Mouse (Mus musculus): Measurements from ENCODE around the gene Tmc7. TPM values are rescaled to one million over a fixed set of nuclear protein-coding genes. Genes with fewer than 3 reads are reported as not detected.

Gene Tmc7
- 8.4 and 9.2 TPM in 2 replicates for polyA plus RNA-seq (2015; fragmentation: Nextera tagmentation; extraction: Ambion mirVana)

- under 1% methylated on average over 49 of the region's 51 CpGs for WGBS
- Histone ChIP-seq H3K9me3 (no peaks in the 10 kb centered on the region), H3K4me2 (peak within 1 kb of the TSS; percentile 95), H3K27me3 (replicated peaks) (no peaks in the 10 kb centered on the region), H3K27ac (peak within 1 kb of the TSS; percentile 82), H3K9ac (peak within 1 kb of the TSS; percentile 67), H3K4me3 (replicated peaks) (peak within 1 kb of the TSS; percentile 65), H3K36me3 (no peaks in the 10 kb centered on the region), H3K4me1 (peaks cover 4% of the 10 kb centered on the region; the same call in 1 of the 2 replicates)
- peak; percentile 82 for ATAC-seq (ENCODE audit: insufficient read depth, low FRiP score, low read depth)
Measured at GRCm38 (mm10) chr7:118584257-118584907, at the start of gene Tmc7. Tmc7 (minus strand) TSS chr7:118584736.

GRCm38 (mm10) chr7:118633951-118634350, 49.4 kb upstream of the Tmc7 start:
- no peaks in the 10 kb centered on the region for H3K27me3 ChIP-seq (replicated peaks)
- no peak overlapping the region for H3K9ac ChIP-seq
- no peak overlapping the region for H3K4me3 ChIP-seq (replicated peaks)
- H3K4me2 ChIP-seq: no peak overlapping the region
- 77% methylated on average over 7 of the region's 7 CpGs for WGBS
- H3K4me1 ChIP-seq: no peaks in the 10 kb centered on the region
- no peak overlapping the region for H3K27ac ChIP-seq
- ATAC-seq (ENCODE audit: insufficient read depth, low FRiP score, low read depth): no peak
- H3K36me3 ChIP-seq: no peaks in the 10 kb centered on the region
- H3K9me3 ChIP-seq: no peaks in the 10 kb centered on the region

- no peaks in the 10 kb centered on the region for H3K27me3 ChIP-seq (replicated peaks)
- no peak overlapping the region for H3K4me3 ChIP-seq (replicated peaks)
- no peaks in the 10 kb centered on the region for H3K4me1 ChIP-seq
- no peak overlapping the region for H3K4me2 ChIP-seq
- no peaks in the 10 kb centered on the region for H3K9me3 ChIP-seq
- H3K27ac ChIP-seq: no peak overlapping the region
- WGBS: 82% methylated on average over 9 of the region's 9 CpGs
- no peaks in the 10 kb centered on the region for H3K36me3 ChIP-seq
- H3K9ac ChIP-seq: no peak overlapping the region
- no peak for ATAC-seq (ENCODE audit: insufficient read depth, low FRiP score, low read depth)
Measured at GRCm38 (mm10) chr7:118633094-118633493, 48.6 kb upstream of the Tmc7 start.

- no peak overlapping the region for H3K4me2 ChIP-seq
- whole genome bisulfite sequencing: 63% methylated on average over 12 of the region's 13 CpGs
- H3K27ac ChIP-seq: no peak overlapping the region
- no peak overlapping the region for H3K4me3 ChIP-seq (replicated peaks)
- H3K27me3 ChIP-seq (replicated peaks): no peaks in the 10 kb centered on the region
- no peak overlapping the region for H3K9ac ChIP-seq
- no peaks in the 10 kb centered on the region for H3K4me1 ChIP-seq
- H3K9me3 ChIP-seq: no peaks in the 10 kb centered on the region
- no peaks in the 10 kb centered on the region for H3K36me3 ChIP-seq
- peak; percentile 29; the same call in 1 of the 2 replicates for ATAC-seq (ENCODE audit: insufficient read depth, low FRiP score, low read depth)
Measured at GRCm38 (mm10) chr7:118627550-118628298, 43.2 kb upstream of the Tmc7 start.

GRCm38 (mm10) chr7:118621094-118621493, 36.6 kb upstream of the Tmc7 start:
- Histone ChIP-seq H3K27me3 (replicated peaks) (no peaks in the 10 kb centered on the region), H3K4me1 (no peaks in the 10 kb centered on the region), H3K27ac (peak overlapping the region; percentile 51; the same call in 1 of the 2 replicates), H3K36me3 (no peaks in the 10 kb centered on the region), H3K4me2 (no peak overlapping the region), H3K9me3 (no peaks in the 10 kb centered on the region), H3K4me3 (replicated peaks) (no peak overlapping the region), H3K9ac (no peak overlapping the region)
- no peak for ATAC-seq (ENCODE audit: insufficient read depth, low FRiP score, low read depth)
- WGBS: 72% methylated on average over 6 of the region's 6 CpGs

- Histone ChIP-seq H3K4me3 (replicated peaks) (no peak overlapping the region), H3K4me1 (no peaks in the 10 kb centered on the region), H3K36me3 (no peaks in the 10 kb centered on the region), H3K27me3 (replicated peaks) (no peaks in the 10 kb centered on the region), H3K9me3 (no peaks in the 10 kb centered on the region), H3K27ac (peak overlapping the region; percentile 55; the same call in 1 of the 2 replicates), H3K4me2 (no peak overlapping the region), H3K9ac (no peak overlapping the region)
- ATAC-seq (ENCODE audit: insufficient read depth, low FRiP score, low read depth): peak; percentile 86
- WGBS: 70% methylated on average over 7 of the region's 7 CpGs
Measured at GRCm38 (mm10) chr7:118620243-118620906, 35.8 kb upstream of the Tmc7 start.

- no peak overlapping the region for H3K9ac ChIP-seq
- no peaks in the 10 kb centered on the region for H3K36me3 ChIP-seq
- WGBS: 81% methylated on average over 5 of the region's 5 CpGs
- H3K4me1 ChIP-seq: no peaks in the 10 kb centered on the region
- no peak overlapping the region for H3K27ac ChIP-seq
- no peak for ATAC-seq (ENCODE audit: insufficient read depth, low FRiP score, low read depth)
- no peaks in the 10 kb centered on the region for H3K27me3 ChIP-seq (replicated peaks)
- H3K4me3 ChIP-seq (replicated peaks): no peak overlapping the region
- no peaks in the 10 kb centered on the region for H3K9me3 ChIP-seq
- H3K4me2 ChIP-seq: no peak overlapping the region
Measured at GRCm38 (mm10) chr7:118618104-118618503, 33.6 kb upstream of the Tmc7 start.

- Histone ChIP-seq H3K36me3 (no peaks in the 10 kb centered on the region), H3K27me3 (replicated peaks) (no peaks in the 10 kb centered on the region), H3K4me3 (replicated peaks) (no peak overlapping the region), H3K27ac (no peak overlapping the region), H3K9ac (no peak overlapping the region), H3K9me3 (no peaks in the 10 kb centered on the region), H3K4me1 (no peaks in the 10 kb centered on the region), H3K4me2 (no peak overlapping the region)
- WGBS: 67% methylated on average over 13 of the region's 13 CpGs
- no peak for ATAC-seq (ENCODE audit: insufficient read depth, low FRiP score, low read depth)
Measured at GRCm38 (mm10) chr7:118614076-118614475, 29.5 kb upstream of the Tmc7 start.

GRCm38 (mm10) chr7:118611933-118612332, 27.4 kb upstream of the Tmc7 start:
- Histone ChIP-seq H3K36me3 (no peaks in the 10 kb centered on the region), H3K4me1 (no peaks in the 10 kb centered on the region), H3K27me3 (replicated peaks) (no peaks in the 10 kb centered on the region), H3K4me2 (no peak overlapping the region), H3K27ac (peak overlapping the region; percentile 1; the same call in 1 of the 2 replicates), H3K9me3 (no peaks in the 10 kb centered on the region), H3K9ac (no peak overlapping the region), H3K4me3 (replicated peaks) (no peak overlapping the region)
- ATAC-seq (ENCODE audit: insufficient read depth, low FRiP score, low read depth): no peak
- 63% methylated on average over 8 of the region's 8 CpGs for WGBS

- Histone ChIP-seq H3K27ac (peak overlapping the region; percentile 1; the same call in 1 of the 2 replicates), H3K4me1 (no peaks in the 10 kb centered on the region), H3K4me3 (replicated peaks) (no peak overlapping the region), H3K4me2 (no peak overlapping the region), H3K9ac (no peak overlapping the region), H3K36me3 (no peaks in the 10 kb centered on the region), H3K9me3 (no peaks in the 10 kb centered on the region), H3K27me3 (replicated peaks) (no peaks in the 10 kb centered on the region)
- 74% methylated on average over 4 of the region's 4 CpGs for WGBS
- no peak; the same call in 1 of the 2 replicates for ATAC-seq (ENCODE audit: insufficient read depth, low FRiP score, low read depth)
Measured at GRCm38 (mm10) chr7:118611185-118611749, 26.7 kb upstream of the Tmc7 start.

GRCm38 (mm10) chr7:118610721-118611120, 26.2 kb upstream of the Tmc7 start:
- no peaks in the 10 kb centered on the region for H3K4me1 ChIP-seq
- H3K4me2 ChIP-seq: no peak overlapping the region
- WGBS: 83% methylated on average over 13 of the region's 13 CpGs
- ATAC-seq (ENCODE audit: insufficient read depth, low FRiP score, low read depth): no peak
- H3K36me3 ChIP-seq: no peaks in the 10 kb centered on the region
- H3K9ac ChIP-seq: no peak overlapping the region
- no peaks in the 10 kb centered on the region for H3K27me3 ChIP-seq (replicated peaks)
- no peaks in the 10 kb centered on the region for H3K9me3 ChIP-seq
- no peak overlapping the region for H3K4me3 ChIP-seq (replicated peaks)
- H3K27ac ChIP-seq: no peak overlapping the region

Data from stomach, embryonic 15.5 days (tissue).